Mouse (Mus musculus) heart, embryonic 12.5 days (tissue): ENCODE results near the gene Nolc1. TPM values are rescaled to one million over a fixed set of nuclear protein-coding genes. Genes with fewer than 3 reads are reported as not detected.

ENCODE experiments used
- ATAC-seq: fragments of 200-750 bp; cut with Nextera tagmentation; 2 replicates; pipeline ENCODE4 v1.8.0; 2017; ENCODE audit warnings: moderate TSS enrichment, moderate library complexity; ENCODE audit not compliant: insufficient number of reproducible peaks, low FRiP score
- H3K27ac ChIP-seq: fragments of 300-500 bp; sonication (generic); 2 replicates; pipeline ENCODE4 v1.5.1; 2016; ENCODE audit warnings: mild to moderate bottlenecking, moderate library complexity; ENCODE audit not compliant: poor library complexity, severe bottlenecking
- H3K27me3 ChIP-seq: fragments of 300-500 bp; sonication (generic); replicated peaks from 2 replicates; pipeline ENCODE4 v1.6.1; 2016; ENCODE audit warnings: mild to moderate bottlenecking, moderate library complexity
- H3K36me3 ChIP-seq: fragments of 300-500 bp; sonication (generic); 2 replicates; pipeline ENCODE4 v1.6.1; 2016; ENCODE audit warnings: mild to moderate bottlenecking, moderate library complexity
- H3K4me1 ChIP-seq: fragments of 300-500 bp; sonication (generic); replicated peaks from 2 replicates; pipeline ENCODE4 v1.6.1; 2016; ENCODE audit warnings: mild to moderate bottlenecking
- H3K4me2 ChIP-seq: fragments of 300-500 bp; sonication (generic); 2 replicates; pipeline ENCODE4 v1.6.1; 2016; ENCODE audit warnings: mild to moderate bottlenecking, moderate library complexity
- H3K4me3 ChIP-seq: fragments of 300-500 bp; sonication (generic); 2 replicates; pipeline ENCODE4 v1.5.1; 2016; ENCODE audit warnings: mild to moderate bottlenecking
- H3K9ac ChIP-seq: fragments of 300-500 bp; sonication (generic); 2 replicates; pipeline ENCODE4 v1.6.1; 2016; ENCODE audit warnings: mild to moderate bottlenecking, moderate library complexity
- H3K9me3 ChIP-seq: fragments of 300-500 bp; sonication (generic); replicated peaks from 2 replicates; pipeline ENCODE4 v1.6.1; 2016; ENCODE audit warnings: mild to moderate bottlenecking, moderate library complexity
- WGBS: fragments of 180-500 bp; shearing (Covaris S2); methylation state at CpG from one replicate; pipeline ENCODE4 v1.1.7; 2016; 5-methylcytosine and 5-hydroxymethylcytosine counted together
- polyA plus RNA-seq: library from polyadenylated mRNA; unstranded; fragments of >200 nt; fragmentation: Nextera tagmentation; extraction: Ambion mirVana; gene quantifications from 2 replicates; pipeline ENCODE4 v1.2.1, GENCODE M21; 2016

The Nolc1 gene
- polyA plus RNA-seq, 1 experiment from 2014 or later = 56.2 TPM

DNA sequence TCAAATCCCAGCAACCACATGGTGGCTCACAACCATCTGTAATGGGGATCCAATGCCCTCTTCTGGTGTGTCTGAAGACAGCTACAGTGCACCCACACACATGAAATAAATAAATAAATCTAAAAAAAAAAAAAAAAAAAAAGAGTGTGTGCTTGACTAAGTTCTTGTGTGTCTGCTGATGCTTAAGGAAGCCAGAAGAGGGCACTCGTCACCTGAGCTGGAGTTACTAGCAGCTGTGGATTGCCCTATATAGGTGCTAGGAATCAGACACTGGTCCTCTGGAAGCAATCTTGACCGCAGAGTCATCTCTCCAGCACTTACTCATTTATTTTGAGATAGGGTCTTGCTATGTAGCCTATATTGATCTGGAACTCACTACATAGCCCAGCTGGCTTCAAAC is 18.5 kb downstream of the Nolc1 start:
- H3K4me3 ChIP-seq = no peak overlapping the region
- no peaks in the 10 kb centered on the region for H3K36me3 ChIP-seq
- no peaks in the 10 kb centered on the region for H3K9me3 ChIP-seq
- ATAC-seq = no peak
- WGBS = 83% methylated on average over 2 of the region's 2 CpGs
- no peak overlapping the region for H3K4me2 ChIP-seq
- no peak overlapping the region for H3K9ac ChIP-seq
- H3K27me3 ChIP-seq = no peaks in the 10 kb centered on the region
- no peaks in the 10 kb centered on the region for H3K4me1 ChIP-seq
- no peak overlapping the region for H3K27ac ChIP-seq

DNA sequence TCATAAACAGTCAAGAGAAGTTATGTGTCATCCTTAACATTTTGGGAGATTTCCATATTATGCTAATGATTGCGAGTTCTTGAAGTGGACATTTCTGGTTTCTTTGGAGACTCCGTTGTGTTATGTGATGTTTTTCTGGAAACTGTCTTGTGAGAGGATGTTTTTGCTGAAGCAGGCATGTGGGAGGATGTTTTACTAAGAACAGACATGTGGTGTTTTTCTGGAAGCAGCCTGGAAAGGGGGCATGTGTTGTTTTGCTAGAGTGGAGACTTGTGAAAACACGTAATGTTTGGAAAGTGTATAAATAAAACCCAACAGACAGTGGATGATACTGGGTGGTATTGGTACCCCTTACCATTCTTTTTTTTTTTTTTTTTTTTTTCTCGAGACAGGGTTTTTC is 19.6 kb downstream of the Nolc1 start:
- H3K9ac ChIP-seq = no peak overlapping the region
- ATAC-seq = no peak
- WGBS = 71% methylated on average over 4 of the region's 4 CpGs

DNA sequence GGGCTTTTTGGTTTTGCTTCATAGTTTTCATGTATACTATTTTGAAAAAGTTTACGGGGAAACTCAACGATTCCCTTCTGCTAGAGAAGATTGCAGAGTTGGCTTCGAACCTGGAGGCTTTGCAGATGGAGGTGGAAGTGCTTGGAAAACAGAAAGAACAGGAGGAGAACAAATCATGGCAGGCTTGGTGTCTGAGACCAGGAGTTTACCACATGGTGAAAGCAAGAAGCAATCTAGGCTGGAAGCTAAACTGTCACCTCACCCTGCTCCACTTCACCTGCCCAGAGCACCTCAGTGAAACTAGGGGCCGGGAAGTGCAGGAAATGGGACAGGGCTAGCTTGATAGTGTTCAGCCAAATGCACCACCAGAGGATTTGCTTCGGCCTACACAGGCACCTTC is 20.7 kb downstream of the Nolc1 start:
- H3K9ac ChIP-seq = no peak overlapping the region
- no peak overlapping the region for H3K27ac ChIP-seq
- no peak for ATAC-seq
- no peak overlapping the region for H3K4me3 ChIP-seq
- H3K36me3 ChIP-seq = no peaks in the 10 kb centered on the region
- no peaks in the 10 kb centered on the region for H3K4me1 ChIP-seq
- peaks cover 5% of the 10 kb centered on the region; the same call in 1 of the 2 replicates for H3K9me3 ChIP-seq
- H3K27me3 ChIP-seq = no peaks in the 10 kb centered on the region
- 75% methylated on average over 5 of the region's 5 CpGs for WGBS
- no peak overlapping the region for H3K4me2 ChIP-seq

More for the DNA sequence above, 19.6 kb downstream of the Nolc1 start:
- no peak overlapping the region for H3K27ac ChIP-seq
- no peaks in the 10 kb centered on the region for H3K9me3 ChIP-seq
- H3K4me2 ChIP-seq = no peak overlapping the region
- no peaks in the 10 kb centered on the region for H3K36me3 ChIP-seq
- H3K4me1 ChIP-seq = no peaks in the 10 kb centered on the region
- H3K4me3 ChIP-seq = no peak overlapping the region
- H3K27me3 ChIP-seq = no peaks in the 10 kb centered on the region

GRCm38 (mm10) chr19:46099561-46099960 is 23.9 kb downstream of the Nolc1 start:
- H3K9me3 ChIP-seq = peaks cover 5% of the 10 kb centered on the region; the same call in 1 of the 2 replicates
- no peak for ATAC-seq
- no peak overlapping the region for H3K4me3 ChIP-seq
- WGBS = 76% methylated on average over 3 of the region's 3 CpGs
- no peaks in the 10 kb centered on the region for H3K36me3 ChIP-seq
- no peaks in the 10 kb centered on the region for H3K4me1 ChIP-seq
- H3K27ac ChIP-seq = no peak overlapping the region
- no peaks in the 10 kb centered on the region for H3K27me3 ChIP-seq
- H3K9ac ChIP-seq = no peak overlapping the region
- no peak overlapping the region for H3K4me2 ChIP-seq

DNA sequence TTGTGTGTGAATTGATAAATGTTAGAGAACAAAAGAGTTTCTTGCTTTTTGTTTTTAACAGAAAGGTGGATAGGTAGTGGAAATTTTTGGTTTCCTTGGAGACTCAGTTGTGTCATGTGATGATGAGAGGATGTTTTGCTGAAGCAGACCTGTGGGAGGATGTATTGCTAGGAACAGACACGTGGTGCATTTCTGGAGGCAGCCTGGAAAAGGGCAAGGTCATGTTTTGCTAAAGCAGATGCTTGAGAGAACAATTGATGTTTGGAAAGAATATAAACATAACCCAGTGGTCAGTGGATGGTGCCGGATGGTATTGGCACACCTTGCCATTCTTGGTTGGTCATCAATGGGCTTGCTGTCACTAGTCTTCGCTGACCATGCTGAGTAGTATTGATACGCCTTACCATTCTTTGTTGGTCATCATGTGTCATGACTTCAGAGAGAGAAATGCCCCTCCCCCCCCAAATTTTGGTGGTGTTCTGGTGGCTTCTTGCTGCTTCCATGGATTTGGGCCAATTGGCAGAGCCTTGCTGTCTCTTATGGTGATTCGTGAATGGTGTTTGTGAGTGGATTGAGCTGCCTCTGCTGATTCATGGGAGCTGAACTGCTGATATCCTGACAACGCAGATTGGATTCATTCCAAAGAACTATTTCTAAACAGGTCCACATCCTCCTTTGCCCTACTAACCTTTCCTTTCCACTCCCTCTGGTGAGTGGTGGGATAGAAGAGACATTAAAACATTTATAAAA is 27.9 kb downstream of the Nolc1 start:
- no peak overlapping the region for H3K27ac ChIP-seq
- H3K4me3 ChIP-seq = no peak overlapping the region
- no peaks in the 10 kb centered on the region for H3K4me1 ChIP-seq
- no peak overlapping the region for H3K4me2 ChIP-seq
- H3K27me3 ChIP-seq = no peaks in the 10 kb centered on the region
- ATAC-seq = no peak
- no peaks in the 10 kb centered on the region for H3K36me3 ChIP-seq
- peaks cover 5% of the 10 kb centered on the region; the same call in 1 of the 2 replicates for H3K9me3 ChIP-seq
- H3K9ac ChIP-seq = no peak overlapping the region
- WGBS = 79% methylated on average over 6 of the region's 6 CpGs

- Histone ChIP-seq H3K9ac (no peak overlapping the region), H3K4me2 (no peak overlapping the region), H3K9me3 (peaks cover 5% of the 10 kb centered on the region; the same call in 1 of the 2 replicates), H3K4me1 (no peaks in the 10 kb centered on the region), H3K27ac (no peak overlapping the region), H3K27me3 (no peaks in the 10 kb centered on the region), H3K36me3 (no peaks in the 10 kb centered on the region), H3K4me3 (no peak overlapping the region)
- no peak for ATAC-seq
- 73% methylated on average over 2 of the region's 2 CpGs for WGBS
Observed at GRCm38 (mm10) chr19:46104187-46104557, 28.5 kb downstream of the Nolc1 start.

DNA sequence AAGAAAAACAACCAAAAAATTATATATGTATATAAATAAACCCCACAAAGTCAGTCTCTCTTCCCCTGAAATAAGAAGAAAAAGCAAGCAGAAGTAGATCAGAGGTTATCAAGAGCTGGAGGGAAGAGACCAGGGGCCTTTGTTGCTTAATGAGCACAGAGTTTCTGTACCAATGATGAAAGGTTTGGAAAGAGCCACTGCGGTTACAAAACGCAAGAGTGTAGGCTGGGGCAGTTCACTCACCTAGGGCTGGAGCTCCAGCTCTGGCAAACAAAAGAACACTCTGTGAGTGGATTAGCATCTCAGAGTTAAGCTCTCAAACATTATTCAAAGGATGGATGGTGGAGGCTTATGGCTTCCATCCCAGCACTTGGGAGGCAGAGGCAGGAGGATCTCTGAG is 34.6 kb downstream of the Nolc1 start:
- Histone ChIP-seq H3K4me2 (no peak overlapping the region), H3K9me3 (no peaks in the 10 kb centered on the region), H3K9ac (no peak overlapping the region), H3K27me3 (no peaks in the 10 kb centered on the region), H3K27ac (no peak overlapping the region), H3K36me3 (no peaks in the 10 kb centered on the region), H3K4me3 (no peak overlapping the region), H3K4me1 (no peaks in the 10 kb centered on the region)
- ATAC-seq = no peak
- 84% methylated on average over 2 of the region's 2 CpGs for WGBS

- Histone ChIP-seq H3K36me3 (no peaks in the 10 kb centered on the region), H3K9me3 (no peaks in the 10 kb centered on the region), H3K27me3 (no peaks in the 10 kb centered on the region), H3K4me3 (no peak overlapping the region), H3K4me1 (no peaks in the 10 kb centered on the region), H3K4me2 (no peak overlapping the region), H3K9ac (no peak overlapping the region), H3K27ac (no peak overlapping the region)
- WGBS = 81% methylated on average over 5 of the region's 5 CpGs
- ATAC-seq = no peak
Observed at GRCm38 (mm10) chr19:46110781-46111180, 35.1 kb downstream of the Nolc1 start.

- WGBS = 67% methylated on average over 4 of the region's 4 CpGs
- Histone ChIP-seq H3K9me3 (no peaks in the 10 kb centered on the region), H3K4me3 (no peak overlapping the region), H3K4me1 (no peaks in the 10 kb centered on the region), H3K36me3 (no peaks in the 10 kb centered on the region), H3K27me3 (no peaks in the 10 kb centered on the region), H3K4me2 (no peak overlapping the region), H3K27ac (no peak overlapping the region), H3K9ac (no peak overlapping the region)
- ATAC-seq = no peak
Observed at GRCm38 (mm10) chr19:46114617-46115016, 39.0 kb downstream of the Nolc1 start.

GRCm38 (mm10) chr19:46119458-46119857 is 43.8 kb downstream of the Nolc1 start:
- Histone ChIP-seq H3K4me1 (no peaks in the 10 kb centered on the region), H3K4me2 (no peak overlapping the region), H3K9ac (no peak overlapping the region), H3K27me3 (no peaks in the 10 kb centered on the region), H3K27ac (no peak overlapping the region), H3K9me3 (no peaks in the 10 kb centered on the region), H3K36me3 (no peaks in the 10 kb centered on the region), H3K4me3 (no peak overlapping the region)
- WGBS = 87% methylated on average over 3 of the region's 3 CpGs
- ATAC-seq = no peak

DNA sequence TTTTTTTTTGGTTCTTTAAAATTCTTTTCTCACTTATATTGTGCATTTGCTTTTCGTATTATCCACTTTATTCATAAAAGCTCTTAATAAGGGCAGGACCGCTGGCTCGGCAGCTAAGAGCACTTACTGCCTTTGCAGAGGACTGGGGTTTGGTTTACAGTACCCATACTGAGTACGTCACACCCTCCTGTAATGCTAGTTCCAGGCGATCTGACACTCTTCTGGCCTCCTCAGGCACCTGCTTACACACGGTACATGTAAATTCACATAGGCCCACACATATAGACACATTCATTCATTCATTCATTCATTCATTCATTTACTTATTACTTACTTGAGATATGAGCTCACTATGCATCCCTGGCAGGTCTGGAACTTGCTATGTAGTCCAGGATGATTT is 45.2 kb downstream of the Nolc1 start:
- H3K4me3 ChIP-seq = no peak overlapping the region
- ATAC-seq = no peak
- H3K9ac ChIP-seq = no peak overlapping the region
- H3K4me2 ChIP-seq = no peak overlapping the region
- H3K9me3 ChIP-seq = no peaks in the 10 kb centered on the region
- no peaks in the 10 kb centered on the region for H3K36me3 ChIP-seq
- no peaks in the 10 kb centered on the region for H3K4me1 ChIP-seq
- 70% methylated on average over 6 of the region's 6 CpGs for WGBS
- H3K27ac ChIP-seq = no peak overlapping the region
- no peaks in the 10 kb centered on the region for H3K27me3 ChIP-seq

- ATAC-seq = no peak
- WGBS = 73% methylated on average over 3 of the region's 3 CpGs
Observed at GRCm38 (mm10) chr19:46123876-46124275, 48.2 kb downstream of the Nolc1 start.

More at GRCm38 (mm10) chr19:46123876-46124275, 48.2 kb downstream of the Nolc1 start:
- peaks cover 7% of the 10 kb centered on the region; the same call in 1 of the 2 replicates for H3K27me3 ChIP-seq
- H3K9me3 ChIP-seq = no peaks in the 10 kb centered on the region
- H3K4me3 ChIP-seq = no peak overlapping the region
- no peak overlapping the region for H3K4me2 ChIP-seq
- no peaks in the 10 kb centered on the region for H3K36me3 ChIP-seq
- H3K9ac ChIP-seq = no peak overlapping the region
- H3K4me1 ChIP-seq = no peaks in the 10 kb centered on the region
- H3K27ac ChIP-seq = no peak overlapping the region
